Mouse (Mus musculus) layer of hippocampus, adult 18-20 months (tissue): ENCODE measurements at regions not wholly inside any gene's neighbourhood (a gene's known extent, or its start where the extent isn't known, plus 50 kb on each side); places are given as distances from the start of the nearest gene placed in this dataset.

Experiments used
- DNase-seq, 2 experiments: peaks; one replicate each; pipeline ENCODE4 v3.0.0; 2022; ENCODE audit warnings: low spot score in 2 of 2

DNA sequence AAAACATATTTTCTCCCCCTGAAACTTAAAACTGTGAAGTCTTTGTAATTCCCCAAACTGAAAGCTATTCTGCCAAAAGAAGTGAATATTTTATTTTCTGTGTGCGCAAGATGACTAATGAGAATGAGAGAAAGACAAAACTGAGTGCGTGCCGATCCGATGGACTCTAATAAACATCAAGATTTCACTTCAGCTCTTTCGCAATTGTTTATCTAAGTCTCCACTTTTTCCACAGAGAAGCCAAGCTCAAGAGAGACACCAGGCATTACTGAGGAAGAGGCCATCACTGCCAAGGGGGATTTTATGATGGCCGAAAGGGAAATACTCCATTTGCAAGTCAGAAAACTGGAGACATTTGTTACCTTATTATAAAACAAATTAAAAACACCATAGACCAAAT, 55.0 kb upstream of the Uqcrfs1 start:
- DNase-seq: no peak

DNA sequence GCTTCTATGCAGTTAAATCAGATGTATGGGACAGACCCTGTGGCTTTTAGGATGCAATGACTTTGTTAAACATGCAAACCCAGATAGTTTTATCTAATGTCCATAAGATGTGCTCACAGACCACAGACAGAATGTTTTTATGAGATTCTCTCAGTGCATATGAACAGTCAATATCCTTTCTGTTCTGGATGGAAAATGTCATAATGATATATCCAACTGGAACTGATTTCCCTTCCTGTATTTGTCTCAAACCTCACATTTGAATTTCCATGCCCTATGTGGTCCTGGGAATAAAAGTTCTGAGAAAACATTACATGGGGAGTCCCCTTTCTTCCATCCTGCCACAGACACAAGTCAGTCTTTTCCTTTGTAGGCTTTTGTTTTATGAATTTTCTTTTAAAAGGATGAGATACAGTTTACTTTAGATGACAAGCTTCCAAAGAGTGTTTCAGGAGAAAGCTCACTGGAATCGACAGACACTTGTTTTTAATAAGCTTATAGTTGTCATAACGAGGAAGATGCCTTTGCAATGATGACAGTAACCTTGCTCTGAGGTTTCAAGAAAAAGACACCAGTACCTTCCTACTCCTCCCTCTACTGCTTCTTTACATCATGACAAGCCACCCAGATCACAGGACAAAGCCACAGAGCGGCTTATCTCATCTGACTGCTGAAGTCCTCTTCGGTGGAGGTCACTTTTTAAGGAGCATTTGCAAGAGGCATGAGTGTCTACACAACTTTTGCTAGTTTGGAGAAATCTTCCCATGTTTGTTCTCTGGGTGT, 55.7 kb upstream of the Uqcrfs1 start:
- no peak for DNase-seq

DNA sequence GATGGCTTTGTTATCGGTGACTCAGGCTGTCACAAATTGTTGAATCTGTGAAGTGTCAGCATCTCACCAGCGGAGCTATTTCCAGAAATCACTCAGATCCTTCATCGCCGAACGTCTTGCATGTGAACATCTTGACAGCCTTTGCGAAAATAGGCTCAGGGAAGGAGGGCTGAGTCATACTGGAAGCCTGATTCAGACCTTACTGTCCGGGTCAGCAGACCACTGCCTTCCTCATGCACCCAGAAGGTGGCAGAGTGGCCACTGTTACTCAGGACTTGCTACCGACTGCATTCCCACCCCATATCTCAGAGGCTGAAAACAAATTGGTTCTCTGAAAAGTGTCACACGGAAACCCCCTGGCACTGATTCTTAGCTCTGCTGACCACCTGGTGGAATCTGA, 55.9 kb upstream of the Dusp22 start:
- peak in 1 of 2 experiments; percentile 33 for DNase-seq

DNA sequence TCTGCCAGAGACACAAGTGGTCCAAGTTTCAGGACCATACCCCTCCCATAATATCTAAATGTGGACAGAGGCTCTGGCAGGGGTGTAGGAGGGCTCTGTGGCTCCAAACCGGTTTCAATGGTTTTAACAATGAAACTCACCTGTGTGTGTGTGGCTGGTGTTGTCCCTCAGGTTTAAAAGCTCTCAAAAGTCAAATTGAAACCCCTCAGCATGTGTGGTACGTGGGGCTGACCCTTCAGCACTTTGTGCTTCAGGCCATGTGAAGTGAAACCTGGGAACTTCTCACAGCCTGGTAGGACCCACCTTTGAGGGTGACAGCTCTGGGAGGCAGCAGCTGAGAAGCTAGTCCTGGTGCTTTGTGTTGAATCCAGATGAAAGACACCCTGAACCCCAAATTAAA, 52.5 kb upstream of the Dusp22 start:
- no peak for DNase-seq

DNA sequence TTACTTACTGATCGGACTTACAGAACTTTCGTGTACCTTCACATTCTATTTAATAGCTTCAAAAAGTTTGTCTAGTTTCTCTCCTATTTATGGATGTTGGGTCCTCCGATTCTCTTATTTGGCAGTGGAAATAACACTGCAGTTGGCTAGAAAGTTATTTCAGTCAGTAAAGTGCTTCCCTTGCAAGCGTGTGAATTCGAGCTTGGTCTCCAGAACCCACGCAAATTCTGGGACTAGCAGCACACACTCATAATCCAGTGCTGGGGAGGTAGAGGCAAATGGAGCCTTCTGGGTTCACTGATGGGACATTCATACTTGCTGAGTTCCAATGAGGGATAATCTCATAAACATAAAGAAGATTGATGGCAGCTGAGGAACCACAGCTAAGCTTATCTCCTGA, 51.9 kb upstream of the Dusp22 start:
- DNase-seq: peak in 1 of 2 experiments; percentile 70

DNA sequence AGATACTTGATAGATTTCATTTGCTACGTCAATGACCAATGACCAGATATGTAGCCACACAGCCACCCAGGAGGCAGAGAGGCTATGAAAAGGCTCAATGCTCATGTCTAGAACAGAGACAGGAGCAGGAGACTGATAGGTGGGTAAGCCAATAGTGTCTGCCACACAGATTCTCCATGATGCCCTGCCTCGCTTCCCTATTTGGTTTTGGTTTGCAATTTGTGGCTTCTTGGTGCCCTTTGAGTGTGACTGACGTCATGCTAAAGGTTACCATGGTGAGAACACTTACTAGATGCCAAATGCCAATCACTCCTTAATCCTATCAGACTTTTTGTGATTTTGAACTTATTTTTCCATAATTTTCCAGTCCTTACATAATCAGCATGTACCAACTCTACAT, 50.0 kb upstream of the Dusp22 start:
- peak in 1 of 2 experiments; percentile 11 for DNase-seq
